Mouse (Mus musculus): Measurements from ENCODE around the gene Thap7. TPM values are rescaled to one million over a fixed set of nuclear protein-coding genes. Genes with fewer than 3 reads are reported as not detected.
A peak's percentile ranks its signal among the peaks of the same experiment; 100 is the strongest.

Thap7 gene
- polyA plus RNA-seq, 1 experiment from 2014 or later: 24.4 TPM

GRCm38 (mm10) chr16:17486505-17486904, 44.4 kb downstream of the Thap7 start:
- peak; percentile 85 for DNase-seq
- Histone ChIP-seq H3K9ac (replicated peaks) (no peak overlapping the region), H3K36me3 (replicated peaks; ENCODE audit: insufficient read depth, low read length) (peaks cover 35% of the 10 kb centered on the region), H3K4me1 (ENCODE audit: insufficient read depth) (peaks cover 17% of the 10 kb centered on the region), H3K27me3 (ENCODE audit: insufficient read depth, low read length) (0 out of 2 replicates have a peak, but pooled peaks cover 4% of the 10 kb centered on the region), H3K27ac (ENCODE audit: low read depth) (no peak overlapping the region), H3K4me3 (ENCODE audit: low read depth, low read length) (no peak overlapping the region), H3K9me3 (ENCODE audit: low read length) (no peaks in the 10 kb centered on the region), H3K4me2 (ENCODE audit: low read depth, low read length) (no peak overlapping the region)
- TF ChIP-seq CTCF (IDR thresholded peaks at IDR 0.05; ENCODE audit: low read depth) (no peak), EP300 (IDR thresholded peaks at IDR 0.05; ENCODE audit: low read depth) (no peak)
- WGBS (ENCODE audit: insufficient replicate concordance): 38% methylated on average over 3 of the region's 3 CpGs
- peak; percentile 74 for ATAC-seq

GRCm38 (mm10) chr16:17481465-17481864, 49.5 kb downstream of the Thap7 start:
- H3K27ac ChIP-seq (ENCODE audit: low read depth): no peak overlapping the region
- H3K4me2 ChIP-seq (ENCODE audit: low read depth, low read length): no peak overlapping the region
- no peaks in the 10 kb centered on the region for H3K9me3 ChIP-seq (ENCODE audit: low read length)
- no peak overlapping the region for H3K4me3 ChIP-seq (ENCODE audit: low read depth, low read length)
- 43% methylated on average over 2 of the region's 2 CpGs for WGBS (ENCODE audit: insufficient replicate concordance)
- H3K36me3 ChIP-seq (replicated peaks; ENCODE audit: insufficient read depth, low read length): peaks cover 34% of the 10 kb centered on the region
- DNase-seq (no peak), ATAC-seq (no peak)
- peaks cover 10% of the 10 kb centered on the region; the same call in 1 of the 2 replicates for H3K4me1 ChIP-seq (ENCODE audit: insufficient read depth)
- H3K9ac ChIP-seq (replicated peaks): no peak overlapping the region
- H3K27me3 ChIP-seq (ENCODE audit: insufficient read depth, low read length): no peaks in the 10 kb centered on the region
- no peak for TF ChIP-seq CTCF (IDR thresholded peaks at IDR 0.05; ENCODE audit: low read depth)
- no peak for TF ChIP-seq EP300 (IDR thresholded peaks at IDR 0.05; ENCODE audit: low read depth)

DNA sequence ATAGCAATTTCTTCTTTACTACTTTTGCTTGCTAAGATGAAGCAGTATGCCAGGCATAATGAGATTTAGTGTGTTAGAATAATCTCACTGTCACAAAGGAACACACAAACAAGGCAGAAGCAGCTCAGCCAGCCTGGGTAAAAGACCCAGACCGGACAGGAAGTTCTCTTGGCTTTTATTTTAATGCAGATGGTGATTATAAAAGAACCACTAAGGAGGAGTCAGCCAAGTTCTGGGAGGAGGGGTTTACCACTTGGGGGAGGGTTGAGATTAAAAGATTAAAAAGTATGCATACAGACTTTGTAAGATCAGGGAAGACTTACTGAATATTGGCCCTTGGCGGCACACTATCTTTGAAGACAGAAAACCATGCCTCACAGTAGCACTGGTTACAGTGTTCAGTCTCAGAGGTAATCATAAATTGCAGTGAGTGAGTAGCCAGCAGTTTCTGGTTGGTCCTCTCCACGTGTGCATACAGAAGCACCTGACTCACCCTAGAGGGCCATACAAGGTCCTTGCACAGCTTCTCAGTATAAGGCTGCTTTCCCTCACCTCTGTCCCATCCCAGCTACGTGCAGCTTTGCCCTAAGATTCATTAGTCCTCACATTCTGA, 52.5 kb downstream of the Thap7 start:
- no peak overlapping the region for H3K4me2 ChIP-seq (ENCODE audit: low read depth, low read length)
- peaks cover 26% of the 10 kb centered on the region for H3K36me3 ChIP-seq (replicated peaks; ENCODE audit: insufficient read depth, low read length)
- no peak overlapping the region for H3K9ac ChIP-seq (replicated peaks)
- peaks cover 7% of the 10 kb centered on the region; the same call in 1 of the 2 replicates for H3K4me1 ChIP-seq (ENCODE audit: insufficient read depth)
- H3K4me3 ChIP-seq (ENCODE audit: low read depth, low read length): no peak overlapping the region
- ATAC-seq: no peak
- no peaks in the 10 kb centered on the region for H3K27me3 ChIP-seq (ENCODE audit: insufficient read depth, low read length)
- TF ChIP-seq CTCF (IDR thresholded peaks at IDR 0.05; ENCODE audit: low read depth) (no peak), EP300 (IDR thresholded peaks at IDR 0.05; ENCODE audit: low read depth) (no peak)
- WGBS (ENCODE audit: insufficient replicate concordance): 57% methylated on average over 4 of the region's 4 CpGs
- no peak overlapping the region for H3K27ac ChIP-seq (ENCODE audit: low read depth)
- no peak for DNase-seq
- no peaks in the 10 kb centered on the region for H3K9me3 ChIP-seq (ENCODE audit: low read length)

Other genes with a start within 250 kb of the Thap7 start
- gene Serpind1, start 199.8 kb downstream of the Thap7 start, polyA plus RNA-seq (2015; fragmentation: Nextera tagmentation; extraction: Ambion mirVana): 306 and 316 TPM in 2 replicates
- 7.1 and 7.2 TPM in 2 replicates for gene Snap29, start 125.2 kb downstream of the Thap7 start, polyA plus RNA-seq (2015; fragmentation: Nextera tagmentation; extraction: Ambion mirVana)
- gene Pi4ka, start 124.8 kb downstream of the Thap7 start, polyA plus RNA-seq (2015; fragmentation: Nextera tagmentation; extraction: Ambion mirVana): 7.3 and 8.1 TPM in 2 replicates
- gene Crkl, start 79.1 kb downstream of the Thap7 start, polyA plus RNA-seq (2015; fragmentation: Nextera tagmentation; extraction: Ambion mirVana): 20.1 and 24.4 TPM in 2 replicates
- 3.3 and 3.4 TPM in 2 replicates for gene Aifm3, start 41.5 kb downstream of the Thap7 start, polyA plus RNA-seq (2015; fragmentation: Nextera tagmentation; extraction: Ambion mirVana)
- gene Lztr1, start 22.4 kb downstream of the Thap7 start, polyA plus RNA-seq (2015; fragmentation: Nextera tagmentation; extraction: Ambion mirVana): 16.8 and 18.7 TPM in 2 replicates
- 0.05 and 0.06 TPM in 2 replicates for gene Lrrc74b, start 30.1 kb upstream of the Thap7 start, polyA plus RNA-seq (2015; fragmentation: Nextera tagmentation; extraction: Ambion mirVana)
- 0.14 and 0.18 TPM in 2 replicates for gene P2rx6, start 30.7 kb upstream of the Thap7 start, polyA plus RNA-seq (2015; fragmentation: Nextera tagmentation; extraction: Ambion mirVana)
- gene Slc7a4, start 52.1 kb upstream of the Thap7 start, polyA plus RNA-seq (2015; fragmentation: Nextera tagmentation; extraction: Ambion mirVana): 3.3 and 3.7 TPM in 2 replicates
- gene Smpd4, start 88.2 kb upstream of the Thap7 start, polyA plus RNA-seq (2015; fragmentation: Nextera tagmentation; extraction: Ambion mirVana): 6.4 and 7.3 TPM in 2 replicates
- 3.3 and 3.5 TPM in 2 replicates for gene Ccdc74a, start 115.3 kb upstream of the Thap7 start, polyA plus RNA-seq (2015; fragmentation: Nextera tagmentation; extraction: Ambion mirVana)
- gene Med15, start 201.8 kb upstream of the Thap7 start, polyA plus RNA-seq (2015; fragmentation: Nextera tagmentation; extraction: Ambion mirVana): 11.0 and 11.6 TPM in 2 replicates
- 7.8 and 8.0 TPM in 2 replicates for gene Klhl22, start 228.5 kb upstream of the Thap7 start, polyA plus RNA-seq (2015; fragmentation: Nextera tagmentation; extraction: Ambion mirVana)